Mouse (Mus musculus) midbrain, postnatal 0 days (tissue): Measurements from ENCODE around the gene Mfap4. TPM values are rescaled to one million over a fixed set of nuclear protein-coding genes. Genes with fewer than 3 reads are reported as not detected.

ENCODE experiments used
- ATAC-seq: fragments of 200-750 bp; cut with Nextera tagmentation; 2 replicates; pipeline ENCODE4 v1.8.0; 2017; ENCODE audit warnings: moderate number of reproducible peaks, mild to moderate bottlenecking, moderate TSS enrichment, moderate library complexity; ENCODE audit not compliant: low FRiP score
- DNase-seq: peaks from one replicate; pipeline ENCODE4 v3.0.0-alpha.2; 2015; ENCODE audit warnings: low spot score
- H3K27ac ChIP-seq: fragments of 300-500 bp; sonication (generic); 2 replicates; pipeline ENCODE4 v1.5.1; 2014; ENCODE audit warnings: low read depth, mild to moderate bottlenecking, low read length, mixed read lengths
- H3K27me3 ChIP-seq: fragments of 300-500 bp; sonication (generic); 2 replicates; pipeline ENCODE4 v1.6.1; 2014; ENCODE audit warnings: low read length, control low read depth, mixed read lengths; ENCODE audit not compliant: insufficient read depth
- H3K36me3 ChIP-seq: fragments of 300-500 bp; sonication (generic); 2 replicates; pipeline ENCODE4 v1.6.1; 2014; ENCODE audit warnings: low read length, control low read depth, mixed read lengths; ENCODE audit not compliant: insufficient read depth
- H3K4me1 ChIP-seq: fragments of 300-500 bp; sonication (generic); 2 replicates; pipeline ENCODE4 v1.6.1; 2014; ENCODE audit warnings: mild to moderate bottlenecking, control low read depth, antibody characterized with exemption, low read length, mixed read lengths; ENCODE audit not compliant: insufficient read depth
- H3K4me2 ChIP-seq: fragments of 300-500 bp; sonication (generic); 2 replicates; pipeline ENCODE4 v1.6.1; 2014; ENCODE audit warnings: low read depth, mild to moderate bottlenecking, low read length, mixed read lengths; ENCODE audit not compliant: poor library complexity, severe bottlenecking
- H3K4me3 ChIP-seq: fragments of 300-500 bp; sonication (generic); 2 replicates; pipeline ENCODE4 v1.5.1; 2014; ENCODE audit warnings: low read depth, mild to moderate bottlenecking, low read length, moderate library complexity
- H3K9ac ChIP-seq: fragments of 300-500 bp; sonication (generic); replicated peaks from 2 replicates; pipeline ENCODE4 v1.6.1; 2014; ENCODE audit warnings: mild to moderate bottlenecking, low read length, moderate library complexity, mixed read lengths; ENCODE audit not compliant: poor library complexity, severe bottlenecking
- H3K9me3 ChIP-seq: fragments of 300-500 bp; sonication (generic); 2 replicates; pipeline ENCODE4 v1.6.1; 2016; ENCODE audit warnings: low read length, control low read depth
- CTCF ChIP-seq: IDR thresholded peaks from 2 replicates; pipeline ENCODE4 v1.5.1; 2016; ENCODE audit warnings: antibody characterized with exemption, mild to moderate bottlenecking
- WGBS: fragments of 180-500 bp; shearing (Covaris S2); extraction: QIAGEN DNeasy Blood & Tissue Kit; methylation state at CpG from one replicate; pipeline ENCODE4 v1.1.7; 2014; 5-methylcytosine and 5-hydroxymethylcytosine counted together
- polyA plus RNA-seq: library from polyadenylated mRNA; unstranded; fragments of >200 nt; fragmentation: Nextera tagmentation; extraction: Ambion mirVana; gene quantifications from 2 replicates; pipeline ENCODE4 v1.2.1, GENCODE M21; 2015
- total RNA-seq: library from RNA; depleted of rRNA; stranded (reverse); fragments of >200 nt; gene quantifications from 2 replicates; pipeline ENCODE4 v1.2.3, GENCODE M21; 2014

The Mfap4 gene
- total and polyA plus RNA-seq, 2 experiments from 2014 or later = 14.1 to 22.8 TPM

- no peak overlapping the region for H3K4me2 ChIP-seq
- no peak overlapping the region for H3K4me3 ChIP-seq
- DNase-seq (no peak), ATAC-seq (no peak)
- no peak for TF ChIP-seq CTCF
- WGBS = 89% methylated on average over 3 of the region's 3 CpGs
- no peaks in the 10 kb centered on the region for H3K27me3 ChIP-seq
- peaks cover 51% of the 10 kb centered on the region for H3K36me3 ChIP-seq
- H3K9me3 ChIP-seq = no peaks in the 10 kb centered on the region
- no peak overlapping the region for H3K27ac ChIP-seq
- H3K9ac ChIP-seq = no peak overlapping the region
- no peaks in the 10 kb centered on the region for H3K4me1 ChIP-seq
Measured at GRCm38 (mm10) chr11:61518871-61519270, 33.6 kb downstream of the Mfap4 start.

- DNase-seq (no peak), ATAC-seq (no peak)
- no peak overlapping the region for H3K27ac ChIP-seq
- no peak for TF ChIP-seq CTCF
- H3K27me3 ChIP-seq = no peaks in the 10 kb centered on the region
- no peak overlapping the region for H3K9ac ChIP-seq
- H3K36me3 ChIP-seq = peaks cover 49% of the 10 kb centered on the region
- H3K9me3 ChIP-seq = no peaks in the 10 kb centered on the region
- H3K4me1 ChIP-seq = no peaks in the 10 kb centered on the region
- H3K4me3 ChIP-seq = no peak overlapping the region
- WGBS = 91% methylated on average over 3 of the region's 3 CpGs
- H3K4me2 ChIP-seq = no peak overlapping the region
Measured at GRCm38 (mm10) chr11:61519484-61520107, 34.4 kb downstream of the Mfap4 start.

GRCm38 (mm10) chr11:61526872-61527271 is 41.6 kb downstream of the Mfap4 start:
- no peaks in the 10 kb centered on the region for H3K27me3 ChIP-seq
- H3K27ac ChIP-seq = no peak overlapping the region
- WGBS = 83% methylated on average over 1 of the region's 1 CpGs
- DNase-seq = no peak
- H3K36me3 ChIP-seq = peaks cover 11% of the 10 kb centered on the region; the same call in 1 of the 2 replicates
- H3K9me3 ChIP-seq = no peaks in the 10 kb centered on the region
- H3K4me2 ChIP-seq = no peak overlapping the region
- TF ChIP-seq CTCF = no peak
- H3K9ac ChIP-seq = no peak overlapping the region
- no peaks in the 10 kb centered on the region for H3K4me1 ChIP-seq
- ATAC-seq = no peak
- H3K4me3 ChIP-seq = no peak overlapping the region

GRCm38 (mm10) chr11:61529268-61529713 is 44.1 kb downstream of the Mfap4 start:
- H3K4me1 ChIP-seq = no peaks in the 10 kb centered on the region
- H3K27ac ChIP-seq = peak overlapping the region; percentile 51; the same call in 1 of the 2 replicates
- no peak overlapping the region for H3K4me3 ChIP-seq
- H3K27me3 ChIP-seq = no peaks in the 10 kb centered on the region
- no peaks in the 10 kb centered on the region for H3K9me3 ChIP-seq
- H3K36me3 ChIP-seq = peaks cover 7% of the 10 kb centered on the region; the same call in 1 of the 2 replicates
- DNase-seq = peak; percentile 61
- ATAC-seq = peak; percentile 60
- WGBS = 25% methylated on average over 4 of the region's 4 CpGs
- no peak for TF ChIP-seq CTCF
- H3K4me2 ChIP-seq = no peak overlapping the region
- no peak overlapping the region for H3K9ac ChIP-seq

- Histone ChIP-seq H3K4me1 (no peaks in the 10 kb centered on the region), H3K27ac (no peak overlapping the region), H3K4me3 (no peak overlapping the region), H3K9me3 (no peaks in the 10 kb centered on the region), H3K4me2 (no peak overlapping the region), H3K36me3 (peaks cover 16% of the 10 kb centered on the region; the same call in 1 of the 2 replicates), H3K9ac (no peak overlapping the region), H3K27me3 (no peaks in the 10 kb centered on the region)
- DNase-seq = no peak
- no peak for ATAC-seq
- WGBS = 89% methylated on average over 2 of the region's 2 CpGs
- TF ChIP-seq CTCF = no peak
Measured at GRCm38 (mm10) chr11:61532820-61533219, 47.6 kb downstream of the Mfap4 start.

GRCm38 (mm10) chr11:61533571-61533970 is 48.3 kb downstream of the Mfap4 start:
- DNase-seq (no peak), ATAC-seq (no peak)
- H3K9ac ChIP-seq = no peak overlapping the region
- H3K9me3 ChIP-seq = no peaks in the 10 kb centered on the region
- no peak for TF ChIP-seq CTCF
- H3K4me1 ChIP-seq = no peaks in the 10 kb centered on the region
- no peak overlapping the region for H3K4me3 ChIP-seq
- H3K27ac ChIP-seq = no peak overlapping the region
- H3K36me3 ChIP-seq = peaks cover 19% of the 10 kb centered on the region; the same call in 1 of the 2 replicates
- H3K4me2 ChIP-seq = no peak overlapping the region
- no peaks in the 10 kb centered on the region for H3K27me3 ChIP-seq
- WGBS = 83% methylated on average over 5 of the region's 5 CpGs
